Mouse (Mus musculus) layer of hippocampus, adult 11-12 months (tissue): ENCODE measurements at regions not wholly inside any gene's neighbourhood (a gene's known extent, or its start where the extent isn't known, plus 50 kb on each side); places are given as distances from the start of the nearest gene placed in this dataset.

Experiments
- DNase-seq: peaks from one replicate; pipeline ENCODE4 v3.0.0; 2022; ENCODE audit warnings: low spot score

DNA sequence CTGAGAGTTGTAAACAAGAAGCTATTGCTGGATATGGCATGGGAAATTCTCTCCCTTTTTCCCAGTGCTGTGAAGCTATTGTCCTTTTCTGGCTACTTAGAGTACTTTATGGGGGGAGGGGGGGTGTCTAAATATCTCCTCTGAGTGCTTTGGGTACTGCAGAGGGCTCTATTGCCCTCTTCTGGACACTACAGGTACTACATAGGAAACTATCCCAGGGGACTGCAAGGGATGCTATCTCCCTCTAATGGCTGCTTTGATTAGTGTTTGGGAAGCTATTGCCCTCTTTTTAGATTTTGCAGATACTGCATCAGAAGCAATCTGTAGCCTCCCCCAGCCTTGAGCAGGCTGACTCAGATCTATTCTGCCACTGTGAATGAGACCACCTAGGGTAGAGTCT lies 55.8 kb upstream of the 5430402E10Rik start:
- DNase-seq: peak; percentile 1
